Mouse (Mus musculus) midbrain, embryonic 16.5 days (tissue): ENCODE data around the gene Fzd2. TPM values are rescaled to one million over a fixed set of nuclear protein-coding genes. Genes with fewer than 3 reads are reported as not detected.

Experiments used
- ATAC-seq: fragments of 200-750 bp; cut with Nextera tagmentation; 2 replicates; pipeline ENCODE4 v1.8.0; 2017; ENCODE audit warnings: moderate TSS enrichment
- H3K27ac ChIP-seq: fragments of 300-500 bp; sonication (generic); 2 replicates; pipeline ENCODE4 v1.5.1; 2014; ENCODE audit warnings: mild to moderate bottlenecking, low read length, mixed read lengths
- H3K27me3 ChIP-seq: fragments of 300-500 bp; sonication (generic); 2 replicates; pipeline ENCODE4 v1.6.1; 2014; ENCODE audit warnings: low read depth, low read length, mixed read lengths; ENCODE audit not compliant: control insufficient read depth, insufficient read depth
- H3K36me3 ChIP-seq: fragments of 300-500 bp; sonication (generic); 2 replicates; pipeline ENCODE4 v1.6.1; 2014; ENCODE audit warnings: mild to moderate bottlenecking, low read length, moderate library complexity, mixed read lengths; ENCODE audit not compliant: control insufficient read depth, insufficient read depth
- H3K4me1 ChIP-seq: fragments of 300-500 bp; sonication (generic); 2 replicates; pipeline ENCODE4 v1.6.1; 2014; ENCODE audit warnings: mild to moderate bottlenecking, low read length, mixed read lengths; ENCODE audit not compliant: control insufficient read depth, insufficient read depth
- H3K4me2 ChIP-seq: fragments of 300-500 bp; sonication (generic); 2 replicates; pipeline ENCODE4 v1.6.1; 2014; ENCODE audit warnings: mild to moderate bottlenecking, low read length, mixed read lengths
- H3K4me3 ChIP-seq: fragments of 300-500 bp; sonication (generic); 2 replicates; pipeline ENCODE4 v1.5.1; 2014; ENCODE audit warnings: low read depth, mild to moderate bottlenecking, low read length, moderate library complexity, mixed read lengths
- H3K9ac ChIP-seq: fragments of 300-500 bp; sonication (generic); 2 replicates; pipeline ENCODE4 v1.6.1; 2014; ENCODE audit warnings: low read depth, low read length, mixed read lengths
- H3K9me3 ChIP-seq: fragments of 300-500 bp; sonication (generic); replicated peaks from 2 replicates; pipeline ENCODE4 v1.6.1; 2014; ENCODE audit warnings: mild to moderate bottlenecking, low read length, mixed read lengths; ENCODE audit not compliant: control insufficient read depth, poor library complexity, severe bottlenecking
- WGBS: fragments of 180-500 bp; shearing (Covaris S2); extraction: QIAGEN DNeasy Blood & Tissue Kit; methylation state at CpG from one replicate; pipeline ENCODE4 v1.1.7; 2014; 5-methylcytosine and 5-hydroxymethylcytosine counted together
- polyA plus RNA-seq: library from polyadenylated mRNA; unstranded; fragments of >200 nt; fragmentation: Nextera tagmentation; extraction: Ambion mirVana; gene quantifications from 2 replicates; pipeline ENCODE4 v1.2.1, GENCODE M21; 2015

The Fzd2 gene
- polyA plus RNA-seq, 1 experiment from 2014 or later, result 3.9 TPM

GRCm38 (mm10) chr11:102643891-102644382 lies 39.7 kb downstream of the Fzd2 start:
- H3K4me3 ChIP-seq, result no peak overlapping the region
- H3K4me2 ChIP-seq, result no peak overlapping the region
- no peaks in the 10 kb centered on the region for H3K27me3 ChIP-seq
- no peak overlapping the region for H3K9ac ChIP-seq
- 57% methylated on average over 10 of the region's 10 CpGs for WGBS
- H3K9me3 ChIP-seq, result no peaks in the 10 kb centered on the region
- H3K4me1 ChIP-seq, result no peaks in the 10 kb centered on the region
- no peaks in the 10 kb centered on the region for H3K36me3 ChIP-seq
- ATAC-seq, result no peak
- H3K27ac ChIP-seq, result no peak overlapping the region

- Histone ChIP-seq H3K36me3 (no peaks in the 10 kb centered on the region), H3K4me2 (no peak overlapping the region), H3K4me1 (no peaks in the 10 kb centered on the region), H3K4me3 (no peak overlapping the region), H3K9me3 (no peaks in the 10 kb centered on the region), H3K9ac (no peak overlapping the region), H3K27me3 (no peaks in the 10 kb centered on the region), H3K27ac (no peak overlapping the region)
- no peak for ATAC-seq
- WGBS, result 84% methylated on average over 13 of the region's 13 CpGs
Observed at GRCm38 (mm10) chr11:102646226-102646625, 42.0 kb downstream of the Fzd2 start.

GRCm38 (mm10) chr11:102647885-102648284 lies 43.7 kb downstream of the Fzd2 start:
- Histone ChIP-seq H3K9me3 (no peaks in the 10 kb centered on the region), H3K9ac (no peak overlapping the region), H3K27ac (no peak overlapping the region), H3K27me3 (no peaks in the 10 kb centered on the region), H3K4me2 (no peak overlapping the region), H3K4me1 (no peaks in the 10 kb centered on the region), H3K4me3 (no peak overlapping the region), H3K36me3 (no peaks in the 10 kb centered on the region)
- no peak for ATAC-seq
- 69% methylated on average over 12 of the region's 12 CpGs for WGBS

- Histone ChIP-seq H3K27me3 (no peaks in the 10 kb centered on the region), H3K4me1 (no peaks in the 10 kb centered on the region), H3K4me3 (no peak overlapping the region), H3K9ac (no peak overlapping the region), H3K27ac (no peak overlapping the region), H3K36me3 (no peaks in the 10 kb centered on the region), H3K4me2 (no peak overlapping the region), H3K9me3 (no peaks in the 10 kb centered on the region)
- ATAC-seq, result no peak
- 3% methylated on average over 9 of the region's 9 CpGs for WGBS
Observed at GRCm38 (mm10) chr11:102651381-102651780, 47.2 kb downstream of the Fzd2 start.

GRCm38 (mm10) chr11:102652844-102653243 lies 48.6 kb downstream of the Fzd2 start:
- H3K9me3 ChIP-seq, result no peaks in the 10 kb centered on the region
- WGBS, result 76% methylated on average over 3 of the region's 3 CpGs
- no peak for ATAC-seq

GRCm38 (mm10) chr11:102655888-102656287 lies 51.7 kb downstream of the Fzd2 start:
- Histone ChIP-seq H3K4me2 (no peak overlapping the region), H3K4me3 (no peak overlapping the region), H3K36me3 (no peaks in the 10 kb centered on the region), H3K9ac (no peak overlapping the region), H3K4me1 (no peaks in the 10 kb centered on the region), H3K27me3 (no peaks in the 10 kb centered on the region), H3K27ac (no peak overlapping the region), H3K9me3 (no peaks in the 10 kb centered on the region)
- 82% methylated on average over 8 of the region's 8 CpGs for WGBS
- ATAC-seq, result no peak

More at GRCm38 (mm10) chr11:102652844-102653243, 48.6 kb downstream of the Fzd2 start:
- Histone ChIP-seq H3K4me3 (no peak overlapping the region), H3K4me1 (no peaks in the 10 kb centered on the region), H3K27ac (no peak overlapping the region), H3K36me3 (no peaks in the 10 kb centered on the region), H3K4me2 (no peak overlapping the region), H3K9ac (no peak overlapping the region), H3K27me3 (no peaks in the 10 kb centered on the region)

GRCm38 (mm10) chr11:102656326-102656926 lies 52.2 kb downstream of the Fzd2 start:
- H3K27me3 ChIP-seq, result no peaks in the 10 kb centered on the region
- H3K4me2 ChIP-seq, result no peak overlapping the region
- H3K4me3 ChIP-seq, result no peak overlapping the region
- H3K27ac ChIP-seq, result no peak overlapping the region
- no peak for ATAC-seq
- 18% methylated on average over 4 of the region's 4 CpGs for WGBS
- H3K9me3 ChIP-seq, result no peaks in the 10 kb centered on the region
- H3K36me3 ChIP-seq, result no peaks in the 10 kb centered on the region
- H3K9ac ChIP-seq, result no peak overlapping the region
- H3K4me1 ChIP-seq, result no peaks in the 10 kb centered on the region

GRCm38 (mm10) chr11:102656931-102657330 lies 52.7 kb downstream of the Fzd2 start:
- H3K9ac ChIP-seq, result no peak overlapping the region
- no peaks in the 10 kb centered on the region for H3K27me3 ChIP-seq
- no peaks in the 10 kb centered on the region for H3K9me3 ChIP-seq
- ATAC-seq, result no peak
- H3K36me3 ChIP-seq, result no peaks in the 10 kb centered on the region
- no peak overlapping the region for H3K4me2 ChIP-seq
- no peak overlapping the region for H3K4me3 ChIP-seq
- no peak overlapping the region for H3K27ac ChIP-seq
- no peaks in the 10 kb centered on the region for H3K4me1 ChIP-seq
- 76% methylated on average over 6 of the region's 6 CpGs for WGBS
